Mouse (Mus musculus): Measurements from ENCODE around the gene Mt4.

GRCm38 (mm10) chr8:94113435-94113834, 23.6 kb upstream of the Mt4 start:
- no peak for TF ChIP-seq CTCF (IDR thresholded peaks at IDR 0.05; ENCODE audit: control insufficient read depth, insufficient read depth, insufficient replicate concordance, low read depth, low read length)
- TF ChIP-seq POLR2A (IDR thresholded peaks at IDR 0.05; ENCODE audit: control insufficient read depth, low read depth, low read length): no peak

Measured in testis, adult 2 months (tissue).